Mouse (Mus musculus) forebrain, postnatal 0 days (tissue): ENCODE measurements around the gene Dusp28. TPM values are rescaled to one million over a fixed set of nuclear protein-coding genes. Genes with fewer than 3 reads are reported as not detected.

Experiments used
- ATAC-seq: fragments of 200-750 bp; cut with Nextera tagmentation; 2 replicates; pipeline ENCODE4 v1.8.0; 2017; ENCODE audit warnings: mild to moderate bottlenecking, moderate library complexity
- DNase-seq: peaks from one replicate; pipeline ENCODE4 v3.0.0-alpha.2; 2015
- H3K27ac ChIP-seq: fragments of 300-500 bp; sonication (generic); 2 replicates; pipeline ENCODE4 v1.5.1; 2014; ENCODE audit warnings: low read depth, mild to moderate bottlenecking, antibody characterized with exemption, low read length, moderate library complexity, mixed read lengths
- H3K27me3 ChIP-seq: fragments of 300-500 bp; sonication (generic); 2 replicates; pipeline ENCODE4 v1.6.1; 2014; ENCODE audit warnings: mild to moderate bottlenecking, low read length, mixed read lengths; ENCODE audit not compliant: insufficient read depth
- H3K36me3 ChIP-seq: fragments of 300-500 bp; sonication (generic); 2 replicates; pipeline ENCODE4 v1.6.1; 2014; ENCODE audit warnings: mild to moderate bottlenecking, moderate library complexity; ENCODE audit not compliant: insufficient read depth
- H3K4me1 ChIP-seq: fragments of 300-500 bp; sonication (generic); 2 replicates; pipeline ENCODE4 v1.6.1; 2014; ENCODE audit warnings: antibody characterized with exemption; ENCODE audit not compliant: insufficient read depth
- H3K4me2 ChIP-seq: fragments of 300-500 bp; sonication (generic); 2 replicates; pipeline ENCODE4 v1.6.1; 2014; ENCODE audit warnings: low read depth, mild to moderate bottlenecking, moderate library complexity
- H3K4me3 ChIP-seq: fragments of 300-500 bp; sonication (generic); 2 replicates; pipeline ENCODE4 v1.5.1; 2014; ENCODE audit warnings: low read depth, low read length, mixed read lengths
- H3K9ac ChIP-seq: fragments of 300-500 bp; sonication (generic); 2 replicates; pipeline ENCODE4 v1.6.1; 2014; ENCODE audit warnings: mild to moderate bottlenecking
- H3K9me3 ChIP-seq: fragments of 300-500 bp; sonication (generic); 2 replicates; pipeline ENCODE4 v1.6.1; 2016; ENCODE audit warnings: low read length
- CTCF ChIP-seq: sonication (generic); IDR thresholded peaks from 2 replicates; pipeline ENCODE4 v1.5.1; 2016; ENCODE audit warnings: antibody characterized with exemption, control low read depth, low read depth
- WGBS: fragments of 180-500 bp; shearing (Covaris S2); extraction: QIAGEN DNeasy Blood & Tissue Kit; methylation state at CpG from one replicate; pipeline ENCODE4 v1.1.7; 2014; 5-methylcytosine and 5-hydroxymethylcytosine counted together
- polyA plus RNA-seq: library from polyadenylated mRNA; unstranded; fragments of >200 nt; fragmentation: Nextera tagmentation; extraction: Ambion mirVana; gene quantifications from 2 replicates; pipeline ENCODE4 v1.2.1, GENCODE M21; 2015
- total RNA-seq: library from RNA; depleted of rRNA; stranded (reverse); fragments of >200 nt; gene quantifications from 2 replicates; pipeline ENCODE4 v1.2.3, GENCODE M21; 2014

Dusp28 gene
- total and polyA plus RNA-seq, 2 experiments from 2014 or later = 22.3 to 25.7 TPM

DNA sequence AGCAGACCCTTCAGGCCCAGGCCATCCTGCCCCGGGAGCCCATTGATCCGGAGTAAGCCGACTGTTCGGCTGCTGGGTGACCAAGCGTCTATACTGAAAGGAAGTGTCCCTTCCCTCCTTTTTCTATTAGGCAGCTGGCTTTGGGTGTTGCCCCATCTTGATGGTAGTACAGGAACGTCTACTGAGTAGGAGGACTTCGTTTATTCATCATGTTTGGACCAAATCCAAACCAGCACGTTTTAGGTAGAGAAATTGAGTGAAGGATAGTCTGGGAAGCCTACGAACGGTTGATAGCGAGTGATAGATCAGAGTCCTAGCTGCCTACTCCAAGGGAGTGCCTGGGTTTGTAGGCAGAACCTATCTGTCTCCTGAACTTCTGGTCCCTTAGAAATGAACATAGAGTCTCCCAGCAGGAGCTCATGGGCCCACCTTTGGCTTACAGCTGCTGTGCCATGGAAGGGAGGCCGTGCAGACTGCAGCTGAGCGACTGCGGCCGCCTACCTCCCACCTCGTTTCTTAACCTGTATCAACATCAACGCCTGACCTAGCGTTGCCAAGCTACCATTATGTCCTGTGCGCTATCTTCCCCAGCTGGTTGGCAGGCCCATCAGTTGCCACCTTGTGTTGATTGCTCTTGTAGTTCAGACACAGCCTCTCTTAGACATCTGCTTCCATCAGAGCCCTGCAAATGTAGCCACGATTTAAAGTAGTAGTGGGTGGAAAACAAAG is 1.0 kb downstream of the Dusp28 start:
- WGBS = 41% methylated on average over 20 of the region's 20 CpGs
- no peak for DNase-seq
- ATAC-seq = no peak
- TF ChIP-seq CTCF = no peak
- Histone ChIP-seq H3K36me3 (no peaks in the 10 kb centered on the region), H3K27ac (peak overlapping the region; percentile 89), H3K9ac (peak overlapping the region; percentile 76), H3K4me3 (peak overlapping the region; percentile 66), H3K9me3 (no peaks in the 10 kb centered on the region), H3K4me1 (peaks cover 25% of the 10 kb centered on the region), H3K4me2 (peak overlapping the region; percentile 87), H3K27me3 (no peaks in the 10 kb centered on the region)

DNA sequence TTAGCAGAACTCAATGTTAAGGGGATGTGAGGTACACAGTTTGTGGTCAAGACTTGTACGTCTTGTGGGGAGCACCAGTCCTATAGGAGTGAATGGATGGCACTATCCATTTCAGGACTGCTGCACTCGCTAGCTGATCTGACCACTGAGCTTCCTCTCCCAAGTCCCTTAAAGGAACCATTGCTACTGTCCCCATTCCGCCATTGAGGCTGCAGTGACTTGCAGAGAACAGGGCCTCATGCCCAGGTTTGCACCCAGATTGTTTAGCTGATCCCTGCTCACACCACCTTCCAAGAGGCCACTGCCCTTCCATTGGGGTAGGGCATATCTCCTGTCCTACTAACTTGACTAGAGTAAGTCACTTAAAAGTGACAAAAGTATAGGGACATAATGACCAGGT is 1.9 kb downstream of the Dusp28 start:
- H3K4me2 ChIP-seq = no peak overlapping the region
- no peak overlapping the region for H3K4me3 ChIP-seq
- no peak overlapping the region for H3K27ac ChIP-seq
- no peaks in the 10 kb centered on the region for H3K27me3 ChIP-seq
- WGBS = 96% methylated on average over 3 of the region's 3 CpGs
- H3K36me3 ChIP-seq = no peaks in the 10 kb centered on the region
- DNase-seq = no peak
- no peak for TF ChIP-seq CTCF
- H3K9ac ChIP-seq = no peak overlapping the region
- ATAC-seq = no peak
- H3K9me3 ChIP-seq = no peaks in the 10 kb centered on the region
- peaks cover 28% of the 10 kb centered on the region for H3K4me1 ChIP-seq

DNA sequence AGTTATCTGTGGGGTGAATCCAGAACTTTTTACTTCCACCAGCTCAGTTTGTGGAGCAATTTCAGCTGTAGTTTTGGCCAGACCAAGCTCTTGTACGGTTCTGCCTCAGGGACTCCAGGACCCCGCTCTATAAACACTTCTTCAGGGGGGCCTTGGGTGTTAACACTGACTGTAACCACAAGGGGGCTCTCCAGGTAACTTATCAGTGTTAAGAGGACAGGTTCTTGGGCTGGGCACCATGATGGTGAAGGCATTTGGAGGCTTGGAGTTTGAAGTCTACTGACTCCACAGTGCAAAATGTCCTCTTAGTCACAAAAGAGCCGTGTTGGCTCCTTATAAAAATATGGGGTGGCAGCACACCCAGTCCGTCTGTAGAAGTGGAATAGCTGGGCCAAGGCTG is 2.3 kb downstream of the Dusp28 start:
- ATAC-seq (no peak), DNase-seq (peak; percentile 39)
- TF ChIP-seq CTCF = peak; percentile 50; the same call in 1 of the 2 replicates
- Histone ChIP-seq H3K4me3 (no peak overlapping the region), H3K36me3 (no peaks in the 10 kb centered on the region), H3K27me3 (no peaks in the 10 kb centered on the region), H3K9ac (no peak overlapping the region), H3K9me3 (no peaks in the 10 kb centered on the region), H3K4me2 (no peak overlapping the region), H3K27ac (no peak overlapping the region), H3K4me1 (peaks cover 28% of the 10 kb centered on the region)
- 66% methylated on average over 4 of the region's 4 CpGs for WGBS

- DNase-seq (peak; percentile 88), ATAC-seq (peak; percentile 88)
- under 1% methylated on average over 33 of the region's 57 CpGs for WGBS
- H3K27ac ChIP-seq = peak within 1 kb of the TSS; percentile 96
- peaks cover 12% of the 10 kb centered on the region for H3K36me3 ChIP-seq
- peak within 1 kb of the TSS; percentile 86 for H3K4me3 ChIP-seq
- H3K27me3 ChIP-seq = no peaks in the 10 kb centered on the region
- peak within 1 kb of the TSS; percentile 97 for H3K4me2 ChIP-seq
- TF ChIP-seq CTCF = peak; percentile 75
- peaks cover 28% of the 10 kb centered on the region for H3K4me1 ChIP-seq
- H3K9ac ChIP-seq = peak within 1 kb of the TSS; percentile 97
- H3K9me3 ChIP-seq = no peaks in the 10 kb centered on the region
Observed at GRCm38 (mm10) chr1:92910239-92910885, 3.6 kb downstream of the Dusp28 start, which contains the start of gene Rnpepl1. Gene Rnpepl1, plus strand, starts transcription at chr1:92910783.

GRCm38 (mm10) chr1:92910925-92911720 is 4.3 kb downstream of the Dusp28 start:
- ATAC-seq (peak; percentile 65), DNase-seq (peak; percentile 83)
- Histone ChIP-seq H3K9me3 (no peaks in the 10 kb centered on the region), H3K4me2 (peak overlapping the region; percentile 97), H3K36me3 (peaks cover 20% of the 10 kb centered on the region), H3K4me1 (peaks cover 28% of the 10 kb centered on the region), H3K4me3 (peak overlapping the region; percentile 86), H3K27me3 (no peaks in the 10 kb centered on the region), H3K27ac (peak overlapping the region; percentile 96), H3K9ac (peak overlapping the region; percentile 97)
- no peak for TF ChIP-seq CTCF
- WGBS = 6% methylated on average over 61 of the region's 85 CpGs

DNA sequence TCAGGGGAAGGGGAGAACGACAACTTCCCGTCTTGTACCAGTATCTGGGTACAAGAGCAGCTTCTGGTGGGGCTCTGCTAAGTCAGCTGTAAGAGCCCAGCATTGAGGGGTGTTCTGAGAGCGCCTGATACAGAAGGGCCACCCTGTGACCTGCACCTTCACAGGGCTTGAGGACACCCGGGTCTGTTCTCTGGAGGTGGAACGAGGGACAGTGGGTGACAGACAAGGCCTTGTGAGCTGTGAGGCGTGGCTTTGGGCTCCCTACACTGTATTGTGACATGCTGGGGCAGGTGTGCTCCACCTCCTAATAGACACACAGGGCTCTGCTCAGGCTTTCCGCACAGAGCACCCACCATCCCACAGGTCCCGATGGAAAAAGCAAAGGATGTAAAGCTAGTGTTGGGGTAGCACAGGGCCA is 4.9 kb downstream of the Dusp28 start:
- no peaks in the 10 kb centered on the region for H3K27me3 ChIP-seq
- 27% methylated on average over 8 of the region's 8 CpGs for WGBS
- H3K36me3 ChIP-seq = peaks cover 26% of the 10 kb centered on the region
- ATAC-seq (no peak), DNase-seq (peak; percentile 37)
- no peaks in the 10 kb centered on the region for H3K9me3 ChIP-seq
- H3K4me1 ChIP-seq = peaks cover 28% of the 10 kb centered on the region
- H3K4me2 ChIP-seq = peak overlapping the region; percentile 97
- H3K4me3 ChIP-seq = peak overlapping the region; percentile 86
- peak overlapping the region; percentile 97 for H3K9ac ChIP-seq
- no peak for TF ChIP-seq CTCF
- peak overlapping the region; percentile 96 for H3K27ac ChIP-seq

DNA sequence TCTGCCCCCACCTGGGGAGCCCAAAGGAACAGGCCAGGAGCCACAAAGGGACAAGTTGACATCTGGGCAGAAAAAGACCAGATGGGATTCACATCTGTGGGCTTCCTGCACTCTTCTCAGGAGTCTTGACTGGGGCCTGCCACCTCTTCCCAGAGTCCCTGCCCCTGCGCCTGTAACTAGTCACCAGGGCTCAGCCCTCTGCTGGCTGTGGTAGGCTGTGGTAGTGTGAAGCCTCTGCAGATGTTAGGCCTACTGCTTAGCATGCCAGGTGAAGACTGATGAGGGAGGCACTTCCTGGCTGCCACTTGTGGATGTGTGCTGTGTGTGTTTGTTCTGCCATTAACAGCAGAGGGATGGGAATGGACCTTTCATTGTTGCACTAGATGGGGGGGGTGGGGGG is 5.5 kb downstream of the Dusp28 start:
- H3K27me3 ChIP-seq = no peaks in the 10 kb centered on the region
- H3K9ac ChIP-seq = peak overlapping the region; percentile 97
- peak; percentile 45 for TF ChIP-seq CTCF
- no peaks in the 10 kb centered on the region for H3K9me3 ChIP-seq
- H3K4me1 ChIP-seq = peaks cover 28% of the 10 kb centered on the region
- no peak for DNase-seq
- peak overlapping the region; percentile 97 for H3K4me2 ChIP-seq
- H3K36me3 ChIP-seq = peaks cover 32% of the 10 kb centered on the region
- H3K4me3 ChIP-seq = peak overlapping the region; percentile 86
- WGBS = 43% methylated on average over 1 of the region's 1 CpGs
- ATAC-seq = no peak
- H3K27ac ChIP-seq = no peak overlapping the region
